Mouse (Mus musculus) left cerebral cortex, adult 2 months (tissue): ENCODE results near the gene Cib2. TPM values are rescaled to one million over a fixed set of nuclear protein-coding genes. Genes with fewer than 3 reads are reported as not detected.

Experiments
- DNase-seq, 2 experiments: peaks; one replicate each; pipeline ENCODE4 v3.0.0; 2021 to 2022; ENCODE audit warnings: low spot score in 2 of 2, mixed read lengths in 1 of 2; ENCODE audit errors: extremely low spot score in 1 of 2
- H3K27ac ChIP-seq: fragments of 200-600 bp; 2 replicates; pipeline ENCODE4 v1.8.1; 2022
- H3K4me3 ChIP-seq: fragments of 200-600 bp; 2 replicates; pipeline ENCODE4 v1.8.1; 2022
- CTCF ChIP-seq: fragments of 200-600 bp; IDR thresholded peaks from 2 replicates; pipeline ENCODE4 v1.8.1; 2022; ENCODE audit warnings: antibody characterized with exemption, mild to moderate bottlenecking, moderate library complexity
- intact Hi-C: fragments of 180-260 bp; cut with DNase I; formaldehyde crosslinking; loops from one replicate; pipeline ENCODE4 v1.15.1; 2025
- total RNA-seq, 2 experiments: library from RNA; stranded (reverse); gene quantifications; 2 replicates each; pipeline ENCODE4 v1.2.3; 2021

Cib2 gene
- total RNA-seq, 2 experiments from 2014 or later: 22.0 to 24.2 TPM

DNA sequence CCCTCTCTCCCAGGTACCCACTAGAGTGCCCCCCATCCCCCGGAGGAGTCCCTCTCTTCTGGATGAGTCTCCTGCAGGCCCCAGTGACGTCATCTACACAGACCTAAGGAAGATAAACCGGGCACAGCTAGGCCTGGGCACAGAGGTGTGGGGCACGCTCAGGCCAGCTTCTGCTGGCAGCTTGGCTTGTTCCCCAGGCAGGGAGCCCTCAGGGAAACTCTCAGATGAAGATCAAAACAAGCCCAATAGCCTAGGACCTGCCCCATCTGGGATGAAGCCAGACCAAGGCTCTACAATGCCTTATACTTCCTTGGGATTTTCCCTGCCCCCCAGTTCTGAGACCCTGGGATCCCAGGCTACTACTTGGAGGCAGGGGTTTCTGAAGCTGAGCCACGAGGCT lies 19.2 kb downstream of the Cib2 start:
- intact Hi-C loops: no loop called here
- no peak for TF ChIP-seq CTCF
- Histone ChIP-seq H3K4me3 (no peak overlapping the region), H3K27ac (no peak overlapping the region; the same call in 1 of the 2 replicates)
- no peak for DNase-seq

- no peak for DNase-seq
- intact Hi-C loops: no loop called here
- TF ChIP-seq CTCF: no peak
- no peak within 1 kb of the TSS for H3K4me3 ChIP-seq
- H3K27ac ChIP-seq: no peak within 1 kb of the TSS
Observed at GRCm38 (mm10) chr9:54538684-54539083, 21.3 kb downstream of the Cib2 start, which contains the start of gene Sh2d7. Gene Sh2d7, plus strand, starts transcription at chr9:54538984.

DNA sequence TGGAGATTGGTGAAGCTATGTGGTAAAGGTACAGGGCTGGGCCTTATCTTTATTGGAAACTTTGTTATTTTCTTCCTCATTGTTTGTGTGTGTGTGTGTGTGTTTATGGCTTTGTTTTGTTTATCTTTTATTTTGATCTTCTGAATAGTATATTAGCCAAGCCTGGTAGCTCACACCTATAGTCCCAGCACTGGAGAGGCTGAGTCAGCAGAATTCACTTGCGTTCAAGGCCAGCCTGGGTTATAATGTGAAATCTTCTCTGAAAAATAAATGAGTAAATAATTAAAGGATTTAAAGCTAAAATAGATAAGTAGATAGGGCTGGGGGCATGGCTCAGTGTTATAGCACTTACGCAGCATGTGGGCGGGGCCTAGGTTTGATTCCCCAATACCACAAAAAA lies 21.8 kb downstream of the Cib2 start:
- no peak for DNase-seq
- TF ChIP-seq CTCF: no peak
- Histone ChIP-seq H3K27ac (no peak overlapping the region), H3K4me3 (no peak overlapping the region)
- intact Hi-C loops: no loop called here

GRCm38 (mm10) chr9:54537480-54537879 lies 22.5 kb downstream of the Cib2 start:
- intact Hi-C loops: no loop called here
- no peak for TF ChIP-seq CTCF
- DNase-seq: no peak
- Histone ChIP-seq H3K4me3 (no peak overlapping the region), H3K27ac (no peak overlapping the region)

DNA sequence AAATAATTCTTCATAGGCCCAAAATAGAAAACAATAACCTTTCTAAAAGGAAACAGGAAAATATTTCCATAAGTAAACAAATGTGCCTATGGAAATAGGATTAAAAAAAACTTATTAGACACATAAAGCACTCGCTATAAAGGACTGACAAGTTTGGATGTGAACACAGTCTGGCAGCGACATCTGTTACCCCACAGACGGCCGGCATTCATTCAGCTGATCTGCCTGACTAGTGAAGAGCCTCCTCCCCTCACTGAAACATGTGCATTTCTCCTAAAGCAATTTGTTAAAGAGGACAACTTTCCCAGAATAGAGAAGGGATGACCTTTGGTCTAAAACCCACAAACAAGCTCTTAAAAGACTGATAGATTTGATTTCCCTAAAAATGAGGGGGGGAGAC lies 23.0 kb downstream of the Cib2 start:
- no peak overlapping the region for H3K4me3 ChIP-seq
- intact Hi-C loops: no loop called here
- no peak overlapping the region for H3K27ac ChIP-seq
- no peak for TF ChIP-seq CTCF
- DNase-seq: no peak

GRCm38 (mm10) chr9:54536236-54536635 lies 23.8 kb downstream of the Cib2 start:
- intact Hi-C loops: no loop called here
- DNase-seq: no peak
- H3K27ac ChIP-seq: no peak overlapping the region

DNA sequence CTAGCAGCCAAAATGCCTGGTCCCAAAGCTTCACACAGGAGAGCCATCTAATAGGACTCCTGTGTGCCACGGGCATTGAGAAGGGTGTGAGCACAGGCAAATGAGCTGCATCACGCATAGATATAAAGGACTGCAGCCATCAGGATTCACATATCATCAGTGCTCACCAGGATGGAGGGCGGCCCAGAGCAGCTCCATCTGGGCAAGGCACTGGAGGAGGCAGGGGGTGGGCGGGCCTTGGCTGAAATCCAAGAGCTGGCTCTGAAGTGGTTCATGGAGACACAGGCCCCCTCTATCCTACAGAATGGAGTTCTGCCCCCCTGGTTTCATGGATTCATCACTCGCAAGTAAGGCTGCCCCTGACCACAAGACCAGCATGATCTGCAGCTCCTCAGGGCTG lies 26.0 kb downstream of the Cib2 start:
- DNase-seq: peak; percentile 66 to 77
- TF ChIP-seq CTCF: no peak
- intact Hi-C loops: no loop called here
- peak overlapping the region; percentile 24; the same call in 1 of the 2 replicates for H3K27ac ChIP-seq
- no peak overlapping the region for H3K4me3 ChIP-seq

More at GRCm38 (mm10) chr9:54536236-54536635, 23.8 kb downstream of the Cib2 start:
- TF ChIP-seq CTCF: no peak
- no peak overlapping the region for H3K4me3 ChIP-seq

DNA sequence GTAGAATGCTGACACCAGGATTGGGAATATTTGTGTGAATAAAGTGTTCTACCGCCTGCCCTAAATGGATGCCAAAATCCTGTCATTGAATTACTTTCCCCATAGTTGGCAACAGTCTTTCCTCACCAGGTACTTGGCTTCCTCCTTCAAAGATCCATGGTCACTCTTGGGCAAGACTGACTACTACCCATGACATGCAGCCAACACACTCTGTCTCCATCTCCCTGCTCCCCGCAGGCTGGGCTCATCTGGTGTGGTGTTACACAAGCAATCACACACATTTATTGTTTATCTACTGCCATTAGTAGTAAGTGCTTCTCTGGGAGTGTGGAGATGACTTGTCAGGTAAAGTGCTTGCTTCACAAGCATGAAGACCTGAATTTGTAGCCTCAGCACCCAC lies 27.1 kb downstream of the Cib2 start:
- no peak overlapping the region for H3K4me3 ChIP-seq
- DNase-seq: no peak
- no peak overlapping the region for H3K27ac ChIP-seq
- no peak for TF ChIP-seq CTCF
- intact Hi-C loops: no loop called here

- intact Hi-C loops: no loop called here
- Histone ChIP-seq H3K27ac (no peak overlapping the region), H3K4me3 (no peak overlapping the region)
- no peak for DNase-seq
- TF ChIP-seq CTCF: no peak
Observed at GRCm38 (mm10) chr9:54531421-54531820, 28.6 kb downstream of the Cib2 start.

GRCm38 (mm10) chr9:54530836-54531235 lies 29.2 kb downstream of the Cib2 start:
- no peak for TF ChIP-seq CTCF
- Histone ChIP-seq H3K27ac (no peak overlapping the region), H3K4me3 (no peak overlapping the region)
- intact Hi-C loops: no loop called here
- no peak for DNase-seq

DNA sequence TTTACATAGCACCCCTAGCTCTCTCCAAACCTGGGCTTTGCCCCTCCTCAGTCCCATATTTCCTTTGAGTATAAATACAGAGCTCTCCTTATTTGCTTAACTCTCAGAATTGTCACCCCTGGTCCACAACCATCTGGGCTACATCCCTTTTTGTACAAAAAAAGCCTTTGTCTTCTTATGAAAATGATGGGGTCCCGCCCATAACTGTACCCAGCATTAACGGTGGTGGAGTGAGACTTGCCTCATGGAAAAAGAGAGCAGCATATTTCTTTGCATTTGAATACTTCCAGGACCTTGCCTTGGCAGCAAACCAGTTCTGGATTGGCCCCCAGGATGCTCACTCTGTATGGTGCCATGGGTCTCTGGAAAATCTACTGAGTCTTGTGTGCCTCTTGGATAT lies 30.1 kb downstream of the Cib2 start:
- no peak for TF ChIP-seq CTCF
- no peak overlapping the region for H3K4me3 ChIP-seq
- H3K27ac ChIP-seq: no peak overlapping the region
- DNase-seq: no peak
- intact Hi-C loops: loop anchor here (5.0 kb wide), 2 partner anchors 77 to 147 kb away; no protein-coding TSS in a partner anchor

- no peak for DNase-seq
- Histone ChIP-seq H3K27ac (no peak overlapping the region), H3K4me3 (no peak overlapping the region)
- TF ChIP-seq CTCF: peak; percentile 49
- intact Hi-C loops: loop anchor here (5.0 kb wide), 2 partner anchors 80 to 150 kb away; no protein-coding TSS in a partner anchor
Observed at GRCm38 (mm10) chr9:54527694-54528093, 32.3 kb downstream of the Cib2 start.

DNA sequence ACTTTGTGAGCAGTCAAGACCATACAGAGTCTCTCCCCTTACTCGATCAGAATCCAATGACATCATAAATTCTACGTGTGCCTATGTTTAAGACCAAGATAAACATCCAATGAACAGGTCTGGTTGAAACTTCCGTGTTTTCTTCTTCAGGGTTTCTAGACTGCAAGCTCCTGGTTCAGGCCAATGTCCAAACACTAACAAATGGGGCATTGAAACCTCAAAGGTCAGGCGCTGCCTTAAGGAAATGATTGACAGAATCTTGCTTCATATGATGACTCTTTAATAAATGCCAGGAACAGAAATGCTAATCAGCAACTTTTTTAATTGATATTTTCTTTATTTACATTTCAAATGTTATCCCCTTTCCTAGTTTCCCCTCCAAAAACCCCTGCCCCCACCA lies 39.7 kb downstream of the Cib2 start:
- DNase-seq: no peak
- no peak for TF ChIP-seq CTCF
- Histone ChIP-seq H3K4me3 (no peak overlapping the region), H3K27ac (no peak overlapping the region)
- intact Hi-C loops: no loop called here
